Mouse (Mus musculus) adrenal gland, postnatal 36 days (tissue): ENCODE measurements at regions not wholly inside any gene's neighbourhood (a gene's known extent, or its start where the extent isn't known, plus 50 kb on each side); places are given as distances from the start of the nearest gene placed in this dataset.

ENCODE experiments used
- DNase-seq, 2 experiments: peaks; one replicate each; pipeline ENCODE4 v3.0.0; 2021; ENCODE audit warnings: mixed read lengths in 1 of 2

DNA sequence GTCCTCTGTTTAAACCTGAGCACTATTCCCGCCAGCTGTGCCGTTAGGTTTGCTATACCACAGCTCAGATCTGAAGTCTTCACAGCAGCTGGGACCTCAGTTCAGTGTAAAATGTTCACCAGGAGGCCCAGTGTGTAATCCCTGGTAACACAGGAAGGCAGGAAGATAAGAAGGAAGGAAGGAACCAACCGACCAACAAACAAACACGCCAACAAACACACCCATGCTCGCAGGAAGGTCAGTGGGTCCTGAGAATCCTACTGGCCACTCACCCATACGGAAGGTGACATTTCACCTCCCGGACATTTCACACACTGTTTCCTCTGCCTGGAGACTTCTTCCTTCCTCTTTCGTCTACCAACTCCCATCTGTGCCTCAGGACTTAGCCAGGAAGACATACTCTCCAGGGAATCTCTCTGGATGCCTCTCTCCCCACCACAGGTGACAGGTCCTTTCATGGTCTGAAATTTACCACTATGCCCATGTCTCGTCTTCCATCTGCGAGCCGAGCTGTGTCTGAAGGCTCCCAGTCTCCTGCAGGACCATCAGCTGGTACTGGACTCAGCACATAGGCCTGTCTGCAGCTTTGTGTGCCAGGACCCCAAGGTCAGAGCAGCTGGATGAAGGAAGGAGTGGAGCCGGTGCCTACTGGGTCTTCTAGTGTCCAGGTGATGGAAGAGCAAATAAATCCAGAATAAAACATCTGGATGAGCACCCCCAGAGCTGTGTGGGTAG lies 61.1 kb upstream of the Xpa start:
- DNase-seq, result peak in 1 of 2 experiments; percentile 12

- DNase-seq, result no peak
Observed at GRCm38 (mm10) chr4:46258774-46259173, 62.7 kb upstream of the Xpa start.

DNA sequence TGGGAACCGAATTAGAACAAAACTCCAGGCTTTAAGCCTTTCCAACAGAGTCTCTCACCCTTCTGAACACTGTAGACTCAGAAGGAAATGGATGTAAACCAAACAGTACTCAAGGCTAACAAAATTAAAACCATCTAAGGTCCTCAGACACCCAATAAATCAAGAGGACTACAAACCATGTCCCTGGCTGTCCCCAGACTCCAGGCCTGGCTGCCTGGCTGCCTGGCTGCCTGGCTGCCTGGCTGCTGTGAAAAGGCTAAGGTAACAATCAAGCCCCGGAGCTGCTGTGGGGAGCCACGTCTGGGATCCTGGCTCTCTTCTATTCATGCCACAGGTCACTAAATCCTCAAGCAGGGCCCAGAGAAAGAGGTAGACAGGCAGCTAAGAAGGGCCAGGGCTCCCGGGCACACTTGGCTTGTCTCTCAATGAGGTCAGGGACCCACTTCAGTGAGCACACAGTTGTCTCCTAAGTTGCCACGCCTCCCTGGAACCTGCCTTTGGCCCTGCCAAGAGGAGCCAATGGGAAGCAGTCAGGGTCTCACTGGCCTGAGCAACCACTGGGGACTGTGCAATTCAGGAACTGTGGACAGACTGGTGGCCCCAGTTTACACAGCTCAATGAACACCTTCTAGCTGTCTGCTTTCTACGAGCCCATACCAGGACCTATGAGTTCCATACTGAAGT lies 72.6 kb upstream of the Xpa start:
- DNase-seq, result no peak

DNA sequence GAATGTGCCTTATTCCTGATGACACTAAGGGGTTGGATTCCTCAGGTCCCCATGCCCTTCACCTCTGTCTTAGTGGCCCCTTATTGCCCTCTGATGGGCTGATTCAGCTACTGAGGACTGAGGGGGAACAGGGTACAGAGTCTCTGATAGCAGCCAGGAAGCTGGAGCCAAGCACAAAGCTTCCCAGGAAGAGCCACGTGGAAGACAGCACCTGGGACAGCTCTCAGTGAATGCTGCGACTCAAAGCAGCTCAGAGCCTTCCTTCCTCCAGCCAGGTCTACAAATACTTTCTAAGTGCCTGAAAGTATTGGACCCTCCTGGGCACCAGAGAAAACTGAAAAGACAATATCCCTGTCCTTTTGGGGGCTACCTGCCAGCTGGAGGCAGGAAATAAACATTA lies 72.3 kb upstream of the Foxe1 start:
- no peak for DNase-seq

DNA sequence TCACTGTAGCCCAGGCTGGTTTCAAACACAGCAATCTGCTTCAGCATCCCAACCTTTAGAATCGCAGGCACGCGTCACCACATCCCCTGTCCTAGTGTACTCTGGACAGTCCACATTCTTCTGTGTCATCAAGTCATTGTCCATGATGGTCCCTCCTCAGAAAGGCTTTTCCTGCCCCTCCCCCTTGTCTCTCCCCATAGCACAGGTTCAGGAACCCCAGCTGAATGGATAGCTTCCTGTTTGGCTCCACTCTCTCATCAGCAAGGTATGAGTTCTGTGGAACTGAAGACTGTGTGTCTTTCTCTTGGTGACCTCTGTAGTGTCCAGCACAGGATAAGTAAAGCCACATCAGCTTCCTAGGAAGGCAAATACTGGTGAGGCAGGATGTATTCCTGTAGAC lies 67.6 kb upstream of the Foxe1 start:
- DNase-seq, result peak in 1 of 2 experiments; percentile 18

DNA sequence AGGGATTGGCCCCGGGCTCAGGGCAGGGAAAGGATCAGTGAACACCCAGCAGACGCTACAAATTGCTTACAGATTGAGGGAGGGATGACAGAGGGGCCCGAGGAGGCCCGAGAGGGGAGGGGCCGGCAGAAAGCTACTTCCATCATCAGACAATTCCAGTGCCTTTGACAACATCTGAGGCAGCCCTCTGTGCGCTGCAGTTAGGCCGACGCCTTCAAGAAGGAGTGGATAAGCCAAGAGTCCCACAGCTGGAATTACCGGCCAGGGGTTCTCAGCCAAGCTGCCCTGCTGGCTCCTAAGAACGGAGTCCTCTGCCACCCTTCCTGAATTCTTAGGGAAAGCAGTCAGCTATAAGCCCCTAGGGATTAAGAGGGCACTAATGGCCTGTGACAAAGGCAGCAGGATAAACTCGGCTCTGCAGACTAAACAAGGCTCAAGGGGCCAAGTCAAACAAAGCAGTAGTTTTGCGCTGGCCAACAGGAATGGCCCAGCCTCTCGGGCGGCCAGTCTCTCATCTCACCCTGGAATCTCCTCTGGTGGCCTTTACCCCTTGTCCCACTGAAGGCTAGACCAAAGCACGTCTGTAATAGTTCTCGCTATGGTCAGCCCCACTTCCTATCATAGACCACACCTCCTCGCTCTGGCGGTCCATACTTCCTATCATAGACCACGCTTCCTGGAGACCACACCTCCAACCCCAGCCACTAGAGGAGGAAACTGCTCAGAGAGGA lies 66.4 kb upstream of the Foxe1 start:
- DNase-seq, result peak in 1 of 2 experiments; percentile 49

DNA sequence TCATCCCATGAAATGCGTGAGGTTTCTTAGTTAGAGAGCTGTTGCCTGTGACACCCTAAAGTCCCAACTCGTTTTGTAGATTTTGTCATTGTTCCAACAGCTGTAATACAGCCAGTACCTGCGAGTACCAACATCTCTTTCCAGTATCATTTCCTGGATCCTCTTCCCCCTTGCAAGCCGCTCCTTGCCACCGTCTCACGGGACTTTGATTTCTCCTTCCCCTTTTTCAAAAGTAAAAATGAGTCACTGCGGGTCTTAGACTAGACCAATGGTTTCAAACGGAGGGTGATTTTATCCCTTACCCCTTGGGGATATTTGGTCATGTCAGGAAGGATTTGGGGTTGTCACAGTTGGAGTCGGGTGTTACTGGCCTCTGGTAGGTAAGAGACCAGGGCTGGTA lies 56.5 kb upstream of the Foxe1 start:
- DNase-seq, result no peak

GRCm38 (mm10) chr4:46291620-46292254 lies 51.7 kb upstream of the Foxe1 start:
- DNase-seq, result no peak
